Mouse (Mus musculus): ENCODE data around the gene Ccdc155.
"Not testable (repeated sequence)": the region's sequence is repeated elsewhere in the genome, so short reads cannot be mapped to it uniquely, and the experiment has no call there.

The Ccdc155 gene

DNA sequence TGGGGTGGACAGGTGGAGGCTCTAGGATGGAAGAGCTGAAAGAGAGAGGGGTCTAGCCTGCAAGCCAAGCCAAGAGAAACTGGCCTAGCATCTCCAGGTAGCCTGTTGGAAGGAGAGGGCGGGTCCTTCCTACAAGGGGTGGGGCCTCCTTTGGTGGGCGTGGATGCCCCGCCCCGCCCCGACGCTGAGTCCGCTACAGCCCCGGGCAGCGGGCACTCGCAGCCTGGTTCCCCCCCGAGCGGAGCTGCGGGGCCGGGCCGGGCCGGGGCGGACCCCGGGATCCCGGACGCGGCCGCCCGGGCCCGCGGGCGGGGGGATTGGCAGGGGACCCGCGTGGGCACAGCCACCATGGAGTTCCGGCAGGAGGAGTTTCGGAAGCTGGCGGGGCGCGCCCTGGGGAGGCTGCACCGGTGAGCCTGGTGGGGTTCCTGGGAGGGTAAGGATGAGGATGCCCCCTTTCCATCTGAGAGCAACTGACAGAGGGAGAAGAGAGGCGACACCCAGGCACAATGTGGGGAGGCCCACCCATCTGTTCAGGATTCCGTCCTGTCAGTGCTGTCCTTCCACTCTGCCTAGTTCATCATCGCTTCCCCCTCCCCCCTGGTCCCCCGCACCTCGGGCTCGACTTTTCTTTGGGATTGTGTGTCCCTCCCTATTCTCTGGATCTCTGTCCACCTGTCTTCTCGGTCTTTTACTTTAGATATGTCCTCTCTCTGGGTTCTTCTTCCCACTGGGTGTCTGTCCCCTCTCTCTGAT lies 40.8 kb downstream of the Ccdc155 start, which contains the start of gene Slc17a7:
Gene Slc17a7, plus strand, starts transcription at position 215 of the 756 bp plus-strand sequence.
- DNase-seq (ENCODE audit: low read depth), result no peak

DNA sequence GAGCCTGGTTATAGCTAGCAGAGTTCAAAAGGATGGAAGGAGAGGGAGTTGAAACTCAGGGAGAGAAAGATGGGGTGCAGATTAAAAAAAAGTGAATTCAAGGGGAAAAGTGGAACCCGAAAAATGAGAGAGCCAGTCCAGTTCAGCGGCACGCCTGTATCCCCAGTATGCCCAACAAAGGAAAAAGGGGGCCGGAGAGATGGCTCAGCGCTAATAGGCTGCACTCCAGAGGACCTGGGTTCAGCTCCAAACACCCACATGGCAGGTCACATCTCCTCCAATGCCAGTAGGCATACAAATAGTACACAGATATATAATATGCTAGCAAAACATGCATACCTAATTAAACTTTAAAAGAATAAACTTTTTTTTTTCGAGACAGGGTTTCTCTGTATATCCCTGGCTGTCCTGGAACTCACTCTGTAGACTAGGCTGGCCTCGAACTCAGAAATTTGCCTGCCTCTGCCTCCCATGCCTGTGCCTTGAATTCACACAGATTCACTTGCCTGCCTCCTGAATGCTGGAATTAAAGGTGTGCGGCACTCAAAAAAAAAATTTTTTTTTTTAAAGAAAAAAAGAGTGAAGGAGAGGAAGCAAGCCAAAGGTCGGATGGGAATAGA lies 41.6 kb downstream of the Ccdc155 start:
- no peak for DNase-seq (ENCODE audit: low read depth)

DNA sequence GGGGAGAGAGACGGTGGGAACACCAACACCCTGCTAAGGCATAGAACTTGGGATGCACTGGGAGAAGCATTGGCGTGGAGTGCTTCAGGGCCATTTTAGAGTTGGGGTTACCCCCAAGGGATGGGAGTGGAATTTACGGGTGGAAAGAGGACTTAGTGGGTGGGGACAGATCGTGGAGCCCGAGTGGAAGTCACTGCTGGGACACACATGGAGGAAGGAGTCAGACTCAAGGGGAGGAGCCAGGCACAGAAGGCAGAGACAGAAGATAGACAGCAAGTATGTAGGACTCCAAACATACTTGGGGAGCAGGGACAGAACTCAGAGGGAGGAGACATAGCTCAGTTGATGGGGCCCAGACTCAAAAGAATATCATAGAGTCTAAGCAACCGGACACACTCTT lies 42.1 kb downstream of the Ccdc155 start:
- no peak for DNase-seq (ENCODE audit: low read depth)

DNA sequence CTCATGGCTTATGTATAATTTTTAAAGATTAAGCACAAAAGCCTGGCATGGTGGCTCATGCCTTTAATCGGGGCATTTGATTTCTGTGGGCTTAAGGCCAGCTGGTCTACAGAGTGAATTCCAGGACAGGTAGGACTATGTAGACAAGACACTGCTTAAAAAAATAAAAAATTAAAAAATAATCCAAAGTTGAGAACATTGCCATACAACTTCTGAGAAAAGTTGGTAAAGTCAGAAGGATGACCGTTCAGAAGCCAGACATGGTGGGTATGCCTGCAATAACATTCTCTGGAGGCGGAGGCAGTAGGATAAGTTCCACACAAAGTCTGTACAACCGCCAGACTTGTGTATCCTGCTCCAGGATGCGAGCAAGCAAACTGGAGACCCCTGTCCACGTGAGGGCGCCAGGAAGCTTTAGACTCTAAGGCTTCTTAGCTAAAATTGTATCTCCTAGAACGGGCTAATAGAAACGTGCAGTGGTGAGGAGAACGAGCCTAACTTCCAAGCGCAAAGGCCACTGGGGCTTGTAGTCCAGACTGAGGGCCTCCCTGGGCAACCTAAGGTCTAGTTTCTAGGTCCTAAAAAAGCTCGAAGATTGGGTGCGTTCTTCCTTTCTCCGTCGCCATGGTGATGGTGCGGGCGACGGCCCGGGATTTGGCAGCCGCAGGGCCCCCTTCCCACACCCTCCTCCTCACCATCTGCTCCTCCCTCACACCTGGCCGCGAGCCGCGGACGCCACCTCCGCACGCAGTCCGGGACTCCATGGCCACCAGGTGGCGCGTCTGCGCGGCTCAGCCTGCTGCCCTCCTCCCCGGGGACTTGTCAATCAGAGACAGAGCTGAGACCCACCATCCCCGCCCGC lies 42.8 kb downstream of the Ccdc155 start:
- DNase-seq (ENCODE audit: low read depth), result peak; percentile 70

DNA sequence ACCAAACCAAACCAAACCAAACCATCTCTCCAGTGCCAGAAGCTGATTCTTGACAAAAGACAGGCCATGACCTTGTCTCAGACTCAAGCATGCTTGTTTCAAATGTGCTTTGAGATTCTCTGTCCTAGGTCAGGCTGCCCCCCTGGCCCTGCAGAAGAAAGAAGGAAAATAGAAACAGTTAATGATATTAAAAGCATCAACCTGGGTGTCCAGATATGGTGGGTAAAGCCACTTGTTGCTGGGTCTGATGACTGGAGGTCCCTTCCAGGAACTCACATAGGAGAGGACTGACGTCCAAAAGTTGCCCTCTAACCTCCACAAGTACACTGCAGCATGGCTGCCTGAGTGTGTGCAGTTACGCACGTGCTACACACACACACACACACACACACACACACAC lies 43.8 kb downstream of the Ccdc155 start:
- DNase-seq (ENCODE audit: low read depth), result no peak

DNA sequence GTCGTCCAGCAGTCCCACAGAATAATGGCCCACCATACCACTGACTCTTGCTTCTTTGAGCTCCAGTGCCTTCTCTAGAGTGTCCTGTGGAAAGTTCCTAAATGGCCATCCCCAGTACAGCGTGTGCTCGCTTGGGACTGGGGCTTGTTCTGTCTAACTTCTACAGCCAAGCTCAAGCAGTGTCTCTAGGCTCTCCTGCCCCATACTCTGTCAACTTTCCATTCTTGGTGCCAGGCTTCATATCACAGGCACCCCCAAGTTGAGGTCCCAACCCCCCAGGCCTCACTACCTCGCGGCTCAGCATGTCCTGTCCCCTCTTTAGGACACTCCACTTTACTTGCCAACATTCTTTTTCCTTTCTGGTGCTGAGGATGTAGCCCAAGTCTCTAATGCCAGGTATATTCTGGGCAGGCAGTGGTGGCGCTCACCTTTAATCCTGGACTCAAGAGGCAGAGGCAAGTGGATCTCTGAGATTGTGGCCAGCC lies 44.3 kb downstream of the Ccdc155 start:
- DNase-seq (ENCODE audit: low read depth), result no peak

DNA sequence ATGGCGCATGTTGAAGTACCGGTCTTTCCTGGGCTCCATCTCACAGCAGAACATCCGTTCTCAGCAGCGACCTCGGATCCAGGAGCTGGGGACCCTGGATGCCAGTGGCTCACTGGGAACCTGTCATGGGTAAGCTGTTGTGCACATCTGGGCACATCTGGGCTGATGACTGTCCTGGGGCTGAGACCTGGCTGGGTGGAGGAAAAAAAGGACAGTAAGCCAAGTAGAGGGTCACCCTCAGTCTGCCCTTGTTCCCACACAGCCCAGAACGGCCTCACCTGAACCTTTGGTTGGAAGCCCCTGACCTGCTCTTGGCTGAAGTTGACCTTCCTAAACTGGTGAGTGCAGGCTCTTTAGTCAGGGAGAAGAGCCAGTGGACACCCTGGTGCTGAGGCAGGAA lies 45.7 kb downstream of the Ccdc155 start:
- DNase-seq (ENCODE audit: low read depth), result no peak

DNA sequence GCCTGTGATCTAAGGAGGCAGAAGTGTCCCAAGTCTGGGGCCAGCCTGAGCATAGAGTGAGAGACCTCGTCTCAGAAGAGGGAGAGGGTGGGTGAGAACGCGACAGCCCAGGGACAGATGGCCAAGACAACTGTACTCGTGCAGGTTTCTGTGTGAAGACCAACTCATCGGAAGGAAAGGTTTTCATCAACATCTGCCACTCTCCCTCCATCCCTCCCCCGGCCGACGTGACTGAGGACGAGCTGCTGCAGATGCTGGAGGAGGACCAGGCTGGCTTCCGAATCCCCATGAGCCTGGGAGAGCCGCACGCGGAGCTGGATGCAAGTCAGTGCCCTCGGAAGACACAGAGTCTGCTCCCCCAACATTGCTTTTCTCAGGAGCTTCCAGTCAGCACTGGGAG lies 47.2 kb downstream of the Ccdc155 start:
- no peak for DNase-seq (ENCODE audit: low read depth)

DNA sequence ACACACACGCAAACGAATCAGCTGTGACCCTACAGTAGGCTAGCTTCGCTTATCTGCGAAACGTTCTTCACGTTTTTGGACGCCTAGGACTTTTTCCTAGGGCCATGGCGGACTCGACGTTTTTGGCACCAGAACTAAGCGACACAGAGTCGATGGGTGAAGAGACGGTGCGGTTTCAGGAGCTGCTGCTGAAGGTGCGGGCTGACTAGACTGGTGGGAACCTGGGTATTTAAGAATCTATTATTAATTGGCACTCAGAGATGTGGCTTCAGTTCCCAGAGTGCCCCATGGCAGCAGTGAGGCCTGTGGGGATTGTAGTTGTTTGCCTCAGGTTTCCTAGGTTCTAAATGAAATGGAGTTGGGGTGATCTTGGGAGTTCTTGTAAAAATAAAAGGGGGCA lies 48.5 kb downstream of the Ccdc155 start:
- DNase-seq (ENCODE audit: low read depth), result no peak

DNA sequence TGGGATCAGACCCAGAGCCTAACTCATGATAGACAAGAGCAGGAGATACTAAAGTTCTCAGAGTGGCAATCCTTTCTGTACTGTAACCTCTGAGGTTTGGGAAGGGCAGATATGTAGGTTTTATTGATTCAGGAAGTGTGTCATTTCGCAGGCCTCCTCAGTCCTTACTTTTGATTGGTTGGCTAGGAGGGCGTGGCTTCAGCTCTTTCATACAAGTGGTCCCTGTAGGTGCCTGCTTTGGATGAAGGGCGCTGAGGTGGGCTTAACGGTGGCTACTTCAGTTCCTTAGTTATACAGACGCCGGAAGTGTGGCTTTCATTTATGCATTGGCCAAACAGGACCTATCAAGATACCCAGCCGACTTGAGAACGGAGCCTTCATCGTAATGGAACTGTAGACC lies 49.1 kb downstream of the Ccdc155 start:
- no peak for DNase-seq (ENCODE audit: low read depth)

DNA sequence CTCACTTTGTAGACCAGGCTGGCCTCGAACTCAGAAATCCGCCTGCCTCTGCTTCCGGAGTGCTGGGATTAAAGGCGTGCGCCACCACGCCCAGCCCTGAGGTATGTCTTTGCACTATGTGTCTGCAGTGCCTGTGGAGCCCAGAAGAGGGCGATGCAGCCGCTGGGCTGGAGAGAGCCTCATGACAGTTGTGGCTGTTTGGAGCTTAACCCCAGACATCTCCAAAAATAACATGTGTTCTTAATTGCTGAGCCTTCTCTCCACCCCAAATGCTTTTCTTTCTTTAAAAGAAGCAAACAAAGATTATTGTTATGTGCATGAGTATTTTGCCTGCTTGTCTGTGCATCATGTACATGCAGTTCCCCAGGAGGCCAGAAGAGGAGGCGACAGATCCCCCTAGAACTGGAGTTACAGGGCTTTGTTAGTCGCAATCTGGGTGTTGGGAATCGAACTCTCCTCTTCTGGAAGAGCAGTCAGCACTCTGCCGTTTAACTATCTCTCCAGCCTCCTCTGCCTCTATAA lies 49.6 kb downstream of the Ccdc155 start:
- DNase-seq (ENCODE audit: low read depth), result peak; percentile 58

DNA sequence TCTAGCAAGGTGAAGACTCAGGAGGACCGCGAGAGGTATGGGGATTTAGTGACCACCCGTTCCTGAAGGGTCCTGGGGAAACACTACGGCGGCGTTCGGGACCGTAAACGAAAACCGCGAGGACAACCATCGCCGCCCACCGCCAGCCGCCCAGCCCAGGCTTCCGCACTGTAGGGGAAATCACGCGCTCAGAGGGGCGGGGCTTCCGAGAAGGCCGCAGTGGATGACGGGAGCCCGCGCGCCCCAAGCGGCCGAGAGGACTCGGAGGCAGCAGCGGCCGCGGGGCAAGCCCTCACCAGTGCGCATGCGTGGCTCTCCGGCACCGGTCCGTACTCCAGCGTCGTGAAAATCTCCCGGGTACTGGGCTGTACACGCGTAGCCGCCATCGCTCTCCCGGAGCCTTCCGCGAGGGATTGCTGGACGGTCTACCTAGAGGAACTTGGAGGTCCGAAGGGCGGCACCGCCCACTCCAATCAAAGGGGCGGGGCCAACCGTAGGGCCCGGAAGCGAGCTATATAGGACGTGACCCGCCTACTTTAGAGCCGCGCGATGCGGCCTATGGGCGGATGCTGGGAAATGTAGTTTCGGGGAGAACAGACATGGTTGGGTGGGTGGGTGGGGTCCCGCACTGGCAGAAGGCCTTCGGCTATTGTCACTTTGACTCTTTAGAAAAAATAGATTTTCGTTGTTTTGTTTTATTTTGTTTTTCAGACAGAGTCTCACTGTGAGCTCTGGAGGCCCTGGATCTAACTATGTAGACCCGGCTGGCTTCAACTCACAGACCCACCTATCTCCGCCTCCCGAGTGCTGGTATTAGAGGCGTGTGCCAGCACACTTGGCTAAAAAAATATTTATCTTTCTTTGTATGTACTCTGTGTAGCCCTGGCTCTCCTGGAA lies 50.3 kb downstream of the Ccdc155 start, which contains the start of the genes Pih1d1 and Aldh16a1:
Gene Pih1d1, plus strand, starts transcription at position 208 of the 897 bp plus-strand sequence.
Gene Aldh16a1, minus strand, starts transcription at position 489 of the 897 bp plus-strand sequence.
- peak; percentile 89 for DNase-seq (ENCODE audit: low read depth)

DNA sequence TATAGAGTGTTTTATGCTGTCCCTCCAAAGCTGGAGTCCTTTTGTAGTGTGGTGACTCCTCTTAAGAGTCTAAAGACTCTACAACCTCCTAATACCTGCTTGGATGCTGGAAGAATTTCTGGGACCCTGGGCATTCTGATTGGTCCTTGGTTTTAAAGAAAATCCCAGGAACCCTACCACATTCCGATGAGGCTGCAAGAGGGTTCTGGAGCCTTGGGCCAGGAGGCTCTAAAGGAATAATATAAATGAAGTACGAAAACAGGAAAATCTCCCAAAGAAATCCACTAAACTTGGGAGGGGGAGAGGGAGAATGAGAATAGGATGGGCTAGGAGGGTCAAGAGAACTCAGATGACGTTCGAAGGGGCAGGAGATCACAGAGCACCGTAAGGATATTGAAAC lies 51.1 kb downstream of the Ccdc155 start:
- no peak for DNase-seq (ENCODE audit: low read depth)

DNA sequence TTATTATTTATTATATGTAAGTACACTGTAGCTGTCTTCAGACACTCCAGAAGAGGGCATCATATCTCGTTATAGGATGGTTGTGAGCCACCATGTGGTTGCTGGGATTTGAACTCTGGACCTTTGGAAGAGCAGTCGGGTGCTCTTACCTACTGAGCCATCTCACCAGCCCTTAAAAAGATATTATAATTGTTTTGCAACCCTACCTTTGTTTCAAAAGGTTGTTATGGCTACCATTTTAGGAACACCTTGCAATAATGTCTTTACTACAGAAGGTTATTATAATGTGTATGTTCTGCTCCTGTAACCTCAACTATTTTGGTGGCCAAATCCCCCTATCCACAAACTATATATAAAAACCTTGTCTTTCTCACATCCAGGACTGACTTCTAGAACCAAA lies 51.6 kb downstream of the Ccdc155 start:
- DNase-seq (ENCODE audit: low read depth), result not testable (repeated sequence)

DNA sequence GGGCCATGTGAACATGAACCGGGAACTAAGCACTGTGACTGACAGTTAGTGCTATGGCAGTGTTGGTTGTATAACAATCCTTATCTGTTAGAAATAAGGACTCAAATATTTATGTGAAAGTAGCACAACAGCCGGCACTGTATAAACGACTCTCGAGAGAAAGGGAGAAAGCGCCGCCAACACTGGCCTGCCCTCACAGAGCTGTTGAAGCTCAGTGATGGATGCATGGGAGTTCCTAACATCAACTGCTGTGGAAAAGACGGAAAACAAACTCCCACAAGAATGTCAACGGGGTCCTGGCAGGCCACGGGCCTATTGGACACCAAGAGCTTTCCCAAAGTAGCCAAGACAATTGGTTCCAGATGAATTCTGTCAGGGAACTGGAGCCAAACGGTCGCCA lies 53.4 kb downstream of the Ccdc155 start:
- DNase-seq (ENCODE audit: low read depth), result no peak

DNA sequence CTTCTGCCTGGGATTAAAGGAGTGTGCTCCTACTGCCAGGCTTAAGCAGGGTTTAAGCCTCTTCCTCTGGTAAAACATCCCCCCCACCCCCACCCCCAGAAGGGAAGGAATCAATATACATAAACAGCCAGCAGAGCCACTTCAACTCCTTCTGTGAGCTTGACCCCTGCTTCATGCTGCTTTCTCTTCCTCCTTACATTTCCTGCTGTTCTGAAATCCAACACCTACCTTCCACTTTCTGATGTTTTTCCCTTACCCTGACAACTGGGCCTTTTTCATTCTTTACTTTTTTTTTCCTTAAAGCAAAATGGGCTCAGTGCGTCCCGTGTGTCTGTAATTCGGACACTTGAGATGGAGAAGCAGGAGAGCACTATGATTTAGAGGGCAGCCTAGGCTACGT lies 54.4 kb downstream of the Ccdc155 start:
- no peak for DNase-seq (ENCODE audit: low read depth)

DNA sequence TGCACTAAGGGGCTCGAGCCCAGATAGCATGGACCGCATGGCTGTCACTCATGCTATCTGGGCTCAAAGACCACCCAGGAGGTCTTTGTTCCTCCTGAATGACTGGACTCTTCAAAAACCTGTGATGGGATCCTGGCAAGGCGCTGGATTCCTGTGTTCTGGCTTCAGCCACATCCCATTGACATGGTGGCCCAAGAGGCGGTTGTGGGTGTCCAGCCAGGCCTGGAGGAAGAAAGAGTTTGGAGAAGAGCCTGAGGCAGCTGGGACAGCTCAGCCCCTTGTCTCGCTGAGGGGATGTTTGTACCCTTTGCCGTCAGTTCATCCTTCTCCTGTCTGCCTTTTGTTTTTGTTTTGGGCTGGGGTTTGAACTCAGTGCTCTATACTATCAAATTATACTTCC lies 55.1 kb downstream of the Ccdc155 start:
- no peak for DNase-seq (ENCODE audit: low read depth)

DNA sequence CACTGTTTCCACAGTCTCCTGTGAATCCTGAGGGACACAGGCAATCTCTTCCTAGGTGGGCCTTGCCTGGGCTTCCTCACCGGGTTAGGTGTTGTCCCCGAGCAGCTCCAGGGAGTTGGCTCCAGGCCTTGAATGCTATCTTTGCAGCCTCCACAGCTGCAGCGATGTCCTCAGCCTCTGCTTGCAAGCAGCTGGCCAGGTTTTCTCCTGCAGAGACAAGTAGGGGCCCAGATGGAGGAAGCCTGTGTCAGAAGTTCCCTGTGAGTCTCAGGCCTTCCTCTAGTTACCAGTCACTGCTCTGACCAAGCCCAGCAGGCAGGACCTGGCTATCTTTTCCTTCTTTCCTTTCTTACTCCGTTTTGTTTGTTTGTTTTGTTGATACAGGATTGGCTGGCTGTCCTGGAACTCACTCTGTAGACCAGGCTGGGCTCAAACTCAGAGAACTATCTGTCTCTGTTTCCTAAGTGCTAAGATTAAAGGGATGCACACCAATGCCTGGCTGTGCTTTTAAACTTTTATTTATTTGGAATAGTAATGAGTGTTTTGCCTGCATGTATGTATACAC lies 56.1 kb downstream of the Ccdc155 start:
- no peak for DNase-seq (ENCODE audit: low read depth)

DNA sequence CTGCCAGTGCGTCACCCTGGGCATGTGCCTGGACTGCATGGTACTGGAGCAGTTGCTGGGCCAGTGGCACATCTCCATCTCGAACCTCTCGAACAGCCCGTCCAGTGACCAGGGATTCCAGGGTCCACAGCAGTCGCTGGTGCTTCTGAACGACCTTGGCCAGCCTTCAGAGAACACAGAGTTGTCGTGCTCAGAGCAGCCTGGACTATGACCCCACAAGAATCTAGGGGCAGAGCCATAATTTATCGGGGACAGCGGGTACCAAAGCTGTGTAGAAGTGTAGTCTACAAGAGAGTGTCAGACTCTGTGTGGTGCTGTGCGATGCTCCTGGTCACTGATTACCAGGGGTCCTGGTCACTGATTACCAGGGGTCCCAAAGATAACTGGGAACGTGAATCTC lies 56.8 kb downstream of the Ccdc155 start:
- DNase-seq (ENCODE audit: low read depth), result no peak

DNA sequence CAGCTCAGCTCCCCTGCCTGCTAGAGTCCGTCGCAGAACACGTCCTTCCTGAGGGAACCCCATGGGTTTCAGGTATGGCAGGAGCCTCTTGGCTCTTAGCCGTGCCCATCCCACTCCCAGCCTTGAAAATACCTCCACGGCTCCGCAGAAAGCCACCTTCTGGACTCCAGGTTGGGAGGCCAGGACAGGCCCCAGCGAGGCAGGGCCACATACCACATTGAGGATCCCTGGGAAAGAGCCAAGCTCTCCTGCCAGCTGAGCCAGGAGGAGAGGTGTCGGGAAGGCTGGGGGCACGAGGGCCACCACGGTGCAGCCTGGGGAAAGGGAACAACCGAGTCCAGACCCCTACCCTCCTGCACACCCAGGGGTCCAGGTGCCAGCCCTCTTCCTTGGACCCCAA lies 57.4 kb downstream of the Ccdc155 start:
- DNase-seq (ENCODE audit: low read depth), result no peak

DNA sequence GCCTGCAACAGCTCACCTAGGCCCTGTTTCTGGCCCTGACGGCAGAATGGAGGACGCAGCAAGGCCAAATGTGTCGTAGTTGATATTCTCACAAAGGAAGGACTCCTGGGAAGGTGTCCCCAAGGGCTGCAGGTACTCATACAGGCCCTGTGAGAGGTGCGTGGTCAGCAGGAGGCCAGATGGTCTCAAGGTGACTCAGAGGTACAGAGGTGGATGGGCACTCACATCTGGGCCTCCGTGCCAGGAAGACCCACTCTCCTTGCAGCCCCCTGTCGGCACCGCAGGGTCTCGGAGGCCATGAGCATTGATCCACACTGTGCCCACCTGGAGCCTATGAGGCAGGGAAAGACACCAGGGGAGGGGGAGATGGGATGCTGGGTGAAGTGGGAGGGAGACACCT lies 59.2 kb downstream of the Ccdc155 start:
- DNase-seq (ENCODE audit: low read depth), result no peak
